Mouse (Mus musculus) mouse embryonic stem cell (cell line): ENCODE data around the gene Sp2.

Source experiments
- in situ Hi-C, 2 experiments: fragments of 300-500 bp; cut with MboI; formaldehyde crosslinking; loops; 1 replicate in 1 of 2; 3 replicates in 1 of 2; pipeline ENCODE4 v1.14.3; 2019 to 2020; ENCODE audit warnings: low sequenced_read_pairs in 2 of 2, low pct_unique_long_range_greater_than_20kb in 1 of 2, mixed read lengths in 1 of 2; ENCODE audit not compliant: unreplicated experiment in 1 of 2

Gene Sp2

DNA sequence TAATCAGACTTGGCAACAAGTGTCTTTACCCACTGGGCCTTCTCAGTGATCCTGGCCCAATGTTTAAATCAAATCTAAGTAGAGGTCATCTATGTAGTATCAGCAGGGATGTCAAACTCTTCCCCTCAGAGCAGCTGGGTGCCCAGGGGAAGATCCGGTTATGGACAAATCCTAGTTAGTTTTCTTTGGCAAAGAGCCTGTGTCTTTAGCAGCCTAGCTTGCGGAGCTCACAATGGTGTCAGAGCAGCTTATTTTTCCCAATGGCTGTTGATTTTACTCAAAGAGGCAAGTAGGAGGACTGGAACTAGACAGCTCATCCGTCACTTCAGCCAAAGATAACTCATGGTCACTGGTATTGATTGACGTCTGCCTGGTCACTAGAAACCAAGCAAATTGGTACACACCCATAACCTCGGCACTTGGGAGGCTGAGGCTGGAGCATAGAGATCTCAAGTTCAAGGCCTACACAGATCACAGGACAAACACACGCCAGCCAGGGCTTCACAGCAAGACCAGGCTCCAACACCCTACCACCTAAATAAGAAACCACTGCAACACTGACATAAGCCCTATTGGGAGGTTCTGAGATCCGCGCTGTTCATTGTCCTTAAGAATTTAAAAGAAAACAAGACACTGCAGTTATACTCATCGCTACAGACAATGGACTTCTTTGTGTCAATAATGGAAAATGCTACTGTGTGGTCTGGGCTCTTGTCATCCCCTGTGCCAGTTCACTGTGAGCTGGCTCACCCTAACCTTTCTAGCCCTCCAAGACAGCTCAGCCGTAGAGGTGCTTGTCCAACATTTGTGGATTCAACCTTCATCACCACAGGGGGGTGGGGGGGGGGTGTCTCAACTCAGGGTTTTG is 7.0 kb downstream of the Sp2 start:
- in situ Hi-C loops = no loop called here

DNA sequence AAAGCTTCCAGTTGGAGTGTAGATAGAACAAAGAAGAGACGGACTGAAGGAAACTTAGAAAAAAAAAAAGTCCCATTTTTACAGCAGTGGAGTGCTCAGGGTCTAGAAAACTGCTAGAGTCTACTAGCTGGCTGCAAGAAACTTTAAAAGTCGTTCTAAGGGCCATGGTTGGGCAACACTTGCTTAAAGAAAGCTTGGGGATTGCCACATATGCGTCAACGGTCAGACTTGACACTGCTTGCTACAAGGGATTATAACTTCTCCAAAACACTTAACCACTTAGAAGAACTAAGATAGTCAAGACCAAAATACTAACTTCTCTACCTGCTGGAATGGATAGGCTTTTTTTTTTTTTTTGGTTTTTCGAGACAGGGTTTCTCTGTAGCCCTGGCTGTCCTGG is 7.9 kb downstream of the Sp2 start:
- in situ Hi-C loops = no loop called here

DNA sequence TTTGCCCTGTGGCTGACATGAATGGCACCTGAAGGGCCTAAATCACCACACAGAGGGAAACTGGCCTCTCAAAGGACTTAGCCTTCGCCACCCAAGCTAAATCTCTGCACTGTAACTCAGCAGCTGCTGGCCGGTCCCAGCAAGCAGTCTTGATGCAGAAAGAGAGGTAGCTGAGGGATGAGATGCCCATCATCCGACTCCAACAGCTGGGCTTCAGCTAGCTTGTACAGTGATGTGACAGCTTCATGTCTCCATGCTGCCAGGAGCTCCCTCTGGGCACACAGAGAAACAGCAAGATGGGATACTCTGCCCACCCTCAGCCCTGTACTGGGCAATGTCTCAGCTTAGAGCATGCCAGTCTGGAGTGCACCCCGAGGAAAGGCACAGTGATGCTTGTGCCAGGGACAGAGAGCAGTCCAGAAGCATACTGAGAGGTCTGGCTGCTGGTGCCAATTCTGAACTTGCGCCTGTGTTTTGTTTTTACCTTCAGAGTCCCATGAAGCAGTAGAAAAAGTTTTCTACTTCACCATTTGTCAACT is 9.3 kb downstream of the Sp2 start:
- in situ Hi-C loops = no loop called here

DNA sequence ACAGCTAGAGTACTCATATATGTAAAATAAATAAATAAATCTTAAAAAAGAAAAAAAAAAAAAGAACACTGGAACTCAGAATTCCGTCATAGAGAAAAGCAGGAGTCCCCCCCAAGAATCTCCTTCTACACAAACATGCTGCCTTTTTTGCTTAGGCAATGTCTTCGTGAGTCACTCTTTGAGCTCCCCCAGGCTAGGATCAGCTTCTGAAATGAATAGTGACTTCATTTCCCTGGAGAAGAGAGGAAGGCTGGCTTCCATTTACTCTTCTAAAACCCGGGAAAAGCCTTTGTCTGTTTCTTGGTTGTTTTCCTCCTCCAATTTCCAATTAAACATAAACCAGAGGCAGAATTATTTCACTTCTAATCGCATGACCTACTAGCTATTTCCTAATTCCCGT is 9.9 kb downstream of the Sp2 start:
- in situ Hi-C loops = no loop called here

DNA sequence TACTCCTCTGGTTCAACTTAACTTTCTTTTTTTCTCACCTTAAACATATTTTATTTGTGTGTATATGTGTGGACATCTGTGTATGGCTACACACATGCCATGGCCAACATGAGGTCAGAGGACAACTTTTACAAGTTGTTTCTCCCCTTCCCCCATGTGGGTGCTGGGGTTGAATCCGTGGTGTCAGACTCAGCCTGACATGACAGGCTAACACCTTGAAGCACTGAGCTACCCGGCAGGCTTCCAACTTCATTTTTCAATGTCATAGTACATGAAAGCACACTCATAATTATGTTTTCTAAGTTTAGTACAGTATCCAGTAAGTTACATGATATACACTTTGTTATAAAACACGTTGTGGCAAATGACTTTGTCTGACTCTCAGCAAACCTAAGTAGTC is 12.4 kb downstream of the Sp2 start:
- in situ Hi-C loops = no loop called here

DNA sequence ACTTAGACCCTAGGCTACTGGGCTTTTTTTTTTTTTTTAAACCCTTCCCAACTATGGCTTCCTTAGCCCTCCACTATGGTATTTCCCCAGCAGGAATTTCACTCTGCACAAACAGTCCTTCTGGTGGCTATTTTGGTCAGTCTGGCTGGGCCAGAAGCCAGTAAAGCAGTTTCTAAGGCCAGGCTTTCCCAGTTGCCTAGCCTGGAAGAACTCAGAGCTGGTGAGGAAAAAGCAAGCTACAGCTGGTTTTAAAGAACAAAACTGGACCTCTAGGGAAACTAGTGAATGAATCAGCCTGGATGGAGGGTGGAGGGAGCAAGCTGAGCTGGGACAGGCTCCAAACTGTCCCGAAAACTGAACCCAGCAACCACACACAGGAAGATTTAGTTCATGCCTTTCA is 13.0 kb downstream of the Sp2 start:
- in situ Hi-C loops = no loop called here

DNA sequence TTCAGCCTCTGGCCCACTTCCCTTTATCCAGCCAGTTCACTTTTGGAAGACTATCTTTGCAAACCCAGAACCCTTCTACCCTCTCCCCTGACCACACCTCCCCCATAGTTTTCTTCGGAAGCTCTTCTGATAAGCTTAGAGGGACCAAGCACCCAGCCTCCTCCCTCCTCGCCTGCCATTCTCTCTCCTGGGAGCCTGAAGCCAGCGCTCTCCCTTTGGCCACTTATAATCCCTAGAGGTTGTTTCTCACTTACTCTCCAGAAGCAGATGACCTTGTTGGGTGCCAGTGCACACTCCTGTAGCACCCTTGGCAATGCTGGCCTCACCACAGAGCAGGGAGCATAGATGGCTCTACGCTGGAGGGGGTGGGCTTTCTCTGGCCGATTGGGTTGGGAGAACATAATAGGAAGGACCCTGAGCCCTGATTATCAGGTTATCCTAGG is 13.5 kb downstream of the Sp2 start:
- in situ Hi-C loops = no loop called here

DNA sequence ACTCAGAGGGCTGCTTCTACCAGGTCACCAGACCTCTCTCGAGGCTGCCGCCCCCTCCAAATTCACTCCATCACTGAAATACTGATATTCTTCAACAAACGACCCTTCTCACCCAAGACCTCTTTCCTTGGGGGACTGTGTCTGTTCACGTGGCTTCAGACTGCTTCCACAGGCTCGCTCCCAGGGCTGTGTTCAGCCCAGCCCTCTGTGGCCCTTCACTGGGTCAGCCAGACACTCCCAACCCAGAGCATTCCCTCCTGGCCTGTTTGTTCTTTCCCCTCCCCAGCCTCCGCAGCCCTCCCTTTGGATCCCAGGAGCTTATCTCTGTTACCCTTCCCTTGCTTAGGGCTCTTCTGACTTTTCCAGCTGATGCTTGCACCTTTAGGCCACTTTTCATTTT is 14.3 kb downstream of the Sp2 start:
- in situ Hi-C loops = no loop called here

DNA sequence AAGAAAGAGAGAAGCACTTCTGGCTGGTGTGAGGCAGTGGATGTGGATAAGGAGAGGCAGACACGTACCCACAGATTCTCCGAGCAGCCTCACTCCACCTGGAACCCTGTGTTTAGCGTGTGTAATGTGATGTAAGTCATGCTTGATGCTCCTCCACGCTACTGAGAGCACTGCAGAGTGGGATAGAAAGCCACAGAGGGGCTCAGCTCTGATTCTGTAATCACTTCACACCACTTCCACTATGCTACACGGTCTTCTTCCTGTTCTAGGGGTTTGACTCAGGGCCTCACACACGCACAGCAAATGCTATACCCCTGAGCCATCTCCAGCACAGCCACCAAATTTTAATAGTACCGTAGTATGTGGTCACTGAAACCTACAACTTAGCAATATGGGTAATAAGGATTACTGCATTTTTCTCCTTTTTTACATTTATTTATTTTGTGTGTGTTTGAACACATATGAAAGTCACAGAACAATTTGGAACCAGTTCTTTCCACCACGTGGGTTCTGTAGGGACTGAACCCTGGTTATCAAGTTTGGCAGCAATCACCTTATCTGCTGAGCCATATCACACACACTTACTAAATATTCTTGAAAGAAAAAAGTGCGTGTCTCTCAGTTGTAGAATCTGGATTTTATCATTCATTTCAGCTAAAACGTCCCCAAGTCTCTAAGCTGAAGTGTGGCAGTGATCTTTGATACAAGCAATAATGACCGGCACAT is 15.1 kb downstream of the Sp2 start:
- in situ Hi-C loops = no loop called here

DNA sequence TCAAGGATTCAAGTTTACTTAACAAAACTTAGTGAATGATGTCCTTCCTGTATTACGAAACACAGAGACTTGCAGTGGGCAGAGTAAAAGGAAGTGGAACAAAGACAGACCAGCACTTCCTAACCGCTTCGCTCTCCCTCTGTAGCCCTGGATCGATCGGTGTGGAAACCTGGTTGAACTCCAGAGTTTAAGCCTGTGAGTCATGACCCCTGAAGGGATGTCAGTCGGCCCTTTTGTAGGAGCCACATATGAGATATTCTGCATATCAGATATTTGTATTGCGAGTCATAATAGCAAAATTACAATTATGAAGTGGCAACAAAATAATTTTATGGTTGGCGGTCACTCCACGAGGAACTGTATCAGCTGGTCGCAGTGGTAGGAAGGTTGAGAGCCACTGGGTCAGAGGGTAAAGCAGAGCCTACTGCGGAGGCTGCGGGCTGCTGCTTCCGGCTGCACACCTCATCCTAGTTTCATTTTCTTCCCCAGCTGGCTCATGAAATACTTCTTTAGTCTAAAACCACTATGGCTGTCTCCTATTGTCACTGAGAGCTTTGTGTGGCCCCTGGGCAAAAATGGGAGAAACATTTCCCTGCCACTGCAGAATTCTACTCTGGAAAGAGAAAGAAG is 15.7 kb downstream of the Sp2 start:
- in situ Hi-C loops = no loop called here

DNA sequence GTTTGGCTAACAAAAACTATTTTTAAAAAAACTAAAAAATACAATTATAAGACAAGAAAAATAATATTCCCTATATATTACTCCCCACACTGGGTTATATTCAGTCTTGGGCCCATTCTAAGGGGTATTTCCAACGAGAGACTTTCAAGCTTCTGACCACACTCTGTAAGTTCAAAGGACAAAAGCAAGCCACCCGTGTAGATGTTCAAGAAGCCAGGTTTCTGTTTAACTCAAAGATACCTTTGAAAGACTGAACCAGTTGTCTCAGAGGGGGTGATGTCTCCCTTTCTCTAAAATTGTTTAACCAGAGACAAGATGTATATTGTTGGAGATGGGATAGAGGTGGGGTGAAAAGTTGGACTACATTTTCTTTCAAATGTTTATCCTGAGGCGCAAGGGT is 16.6 kb downstream of the Sp2 start:
- in situ Hi-C loops = no loop called here

DNA sequence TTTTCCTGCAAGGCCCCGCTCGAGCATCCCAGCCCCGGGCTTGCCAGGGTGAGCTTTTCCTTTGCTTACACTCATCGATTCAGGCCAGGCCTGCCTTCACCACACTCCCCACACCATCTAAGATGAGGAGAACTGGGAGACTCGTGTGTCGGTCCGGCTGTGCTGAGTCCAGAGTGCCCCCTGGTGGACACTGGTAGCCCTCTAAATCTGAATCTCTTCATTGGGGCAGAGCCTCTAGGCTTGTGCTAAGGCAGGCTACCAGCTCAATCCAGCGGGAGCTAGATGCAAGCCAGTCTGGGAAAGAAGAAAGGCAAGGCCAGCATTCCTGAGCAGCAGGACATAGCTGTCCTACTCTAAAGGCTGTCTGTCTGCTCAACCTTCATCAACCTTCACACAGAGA is 19.2 kb downstream of the Sp2 start:
- in situ Hi-C loops = loop anchor here (5.0 kb wide), 1 partner anchor 46 kb away; the partner anchor contains the start of gene Cdk5rap3 (in 2 of the 2)

DNA sequence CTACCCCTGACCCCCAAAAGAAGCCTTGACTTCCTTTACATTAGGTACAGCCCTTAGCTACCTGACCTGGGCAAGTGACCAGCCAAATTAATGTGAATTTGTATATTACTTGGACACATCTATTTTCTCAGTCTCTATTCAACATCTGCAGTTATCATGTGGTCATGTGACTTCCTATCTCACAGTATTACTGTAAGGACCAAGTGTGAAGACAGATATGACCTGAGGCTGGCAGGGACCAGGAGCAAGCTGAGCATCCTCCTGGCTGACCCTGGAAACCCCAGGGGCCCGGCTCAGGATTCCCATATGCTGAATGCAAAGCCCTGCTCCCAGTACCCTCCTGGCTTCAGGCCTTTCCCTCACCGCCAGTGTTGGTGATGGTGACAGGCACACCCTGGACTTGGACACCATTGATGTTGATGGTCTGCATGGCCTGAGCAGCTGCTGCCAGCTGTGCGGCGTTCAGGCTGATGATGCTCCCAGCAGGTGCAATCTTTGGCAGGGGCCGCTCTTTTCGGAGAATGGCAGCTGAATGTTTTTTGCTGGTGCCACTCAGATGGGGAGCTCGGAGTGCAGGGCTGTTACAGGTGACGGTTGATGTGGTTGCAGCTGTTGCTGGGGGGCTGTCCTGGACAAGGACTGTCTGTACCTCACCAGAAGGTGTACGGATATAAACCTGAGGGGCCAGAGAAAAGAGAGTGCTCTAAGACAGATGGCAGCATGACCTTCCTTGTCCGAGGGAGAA is 25.5 kb downstream of the Sp2 start:
- in situ Hi-C loops = no loop called here

DNA sequence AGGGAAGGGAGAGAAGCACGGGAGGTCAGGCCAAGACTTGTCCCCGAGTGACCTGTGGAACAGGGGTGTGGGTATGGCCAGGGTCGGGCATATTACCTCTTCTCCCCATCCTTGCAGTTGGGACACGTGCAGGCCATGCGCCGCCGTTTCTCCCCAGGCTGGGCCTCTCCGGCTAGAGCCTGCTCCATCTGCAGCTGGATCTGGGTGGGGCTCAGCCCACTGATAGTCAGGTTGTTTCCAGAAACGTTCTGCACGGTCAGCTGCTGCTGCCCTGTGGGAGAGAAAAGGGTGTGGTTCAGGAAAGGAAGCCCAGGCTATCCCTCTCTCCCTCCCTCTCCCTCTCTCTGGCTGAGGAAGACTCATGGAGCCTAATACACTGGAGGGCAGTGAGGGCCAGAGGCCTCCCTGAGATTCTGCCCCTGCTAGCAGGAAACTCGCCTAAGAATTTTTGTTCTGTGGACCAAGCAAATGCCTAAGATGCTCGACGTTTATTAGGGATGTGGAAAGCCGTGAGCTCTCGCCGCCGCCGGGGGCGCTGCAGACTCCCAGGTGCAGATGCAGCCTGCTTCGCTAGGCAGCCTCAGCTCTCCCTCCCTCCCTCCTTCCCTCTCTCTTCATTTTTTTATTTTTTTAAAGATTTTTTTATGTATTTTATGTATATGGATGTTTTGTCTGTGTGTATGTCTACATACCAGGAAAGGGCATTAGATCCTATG is 26.6 kb downstream of the Sp2 start:
- in situ Hi-C loops = no loop called here

DNA sequence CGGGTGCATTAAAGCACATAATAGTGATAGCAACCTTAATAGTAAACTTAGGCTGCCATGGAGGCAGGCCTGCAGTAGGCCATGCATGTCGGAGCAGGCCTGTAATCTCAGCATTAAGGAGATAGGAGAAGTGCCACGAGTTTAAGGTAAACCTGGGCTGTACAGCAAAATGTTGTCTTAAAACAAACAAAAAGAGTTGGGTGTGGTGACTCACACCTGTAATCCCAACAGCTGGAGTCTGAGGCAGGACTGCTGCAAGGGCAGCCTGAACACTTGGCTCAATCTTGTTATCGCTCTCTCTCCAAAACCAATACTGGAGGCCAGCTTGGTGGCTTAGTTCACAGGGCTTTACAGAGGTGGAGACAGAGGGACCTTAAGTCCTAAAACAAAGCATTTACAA is 27.7 kb downstream of the Sp2 start:
- in situ Hi-C loops = no loop called here

DNA sequence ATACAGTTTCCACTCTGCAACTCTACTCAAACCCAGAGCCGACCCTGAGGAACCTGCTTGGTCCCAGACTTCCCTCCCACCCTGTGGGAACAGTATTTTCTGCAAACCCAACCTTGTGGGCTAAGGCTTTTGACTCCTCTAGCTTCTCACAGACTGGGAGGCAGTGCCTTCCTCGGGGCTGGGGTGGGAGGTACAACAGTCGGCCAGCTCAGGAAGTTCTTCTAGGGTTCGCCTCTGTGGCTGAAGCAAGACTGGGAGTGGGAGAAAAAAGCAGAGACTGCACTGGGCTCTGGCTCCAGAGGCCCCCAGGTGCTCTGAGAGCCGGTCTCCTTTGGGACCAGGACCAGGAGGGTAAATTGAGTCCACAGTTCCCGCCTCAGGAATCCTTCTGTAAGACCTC is 29.9 kb downstream of the Sp2 start:
- in situ Hi-C loops = no loop called here

DNA sequence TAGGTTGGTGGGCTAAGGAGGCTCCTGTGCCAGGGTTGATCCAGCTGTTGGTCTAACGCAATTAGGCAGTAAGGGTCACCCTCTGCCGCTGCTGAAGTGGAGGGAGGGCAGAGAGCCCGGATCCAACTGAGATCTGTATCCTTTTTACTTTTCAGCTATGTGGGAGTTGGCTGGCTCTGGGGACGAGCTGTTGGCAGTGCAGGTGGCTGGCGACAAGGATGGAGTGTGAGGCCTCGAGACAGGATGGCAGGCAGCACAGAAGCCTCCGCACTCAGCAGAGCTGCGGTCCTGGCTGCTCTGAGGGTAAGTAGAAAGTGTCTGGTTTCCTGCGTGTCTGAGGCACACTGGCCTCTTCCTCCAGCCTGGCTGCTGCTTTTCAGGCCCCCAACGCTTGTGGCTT is 30.3 kb downstream of the Sp2 start:
- in situ Hi-C loops = no loop called here

DNA sequence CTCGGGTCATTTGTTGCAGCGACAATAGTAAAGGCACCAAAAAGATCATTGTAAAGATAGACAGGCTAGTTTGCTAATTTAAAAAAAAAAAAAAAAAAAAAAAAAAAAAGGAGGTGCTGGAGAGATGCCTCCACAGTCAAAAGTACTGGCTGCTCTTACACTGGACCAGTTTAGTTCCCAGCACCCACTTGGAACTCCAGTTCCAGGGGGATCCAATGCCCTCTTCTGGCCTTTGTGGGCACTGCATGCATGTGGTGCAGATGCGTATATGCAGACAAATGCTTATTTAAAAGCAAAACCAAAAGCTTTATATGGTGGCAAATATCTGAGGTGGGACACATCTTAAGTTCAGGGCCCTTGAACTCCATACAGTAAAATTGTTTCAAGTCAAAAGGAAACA is 32.0 kb downstream of the Sp2 start:
- in situ Hi-C loops = no loop called here
